Mouse (Mus musculus) intestine, embryonic 15.5 days (tissue): ENCODE data around the gene Herc2. TPM values are rescaled to one million over a fixed set of nuclear protein-coding genes. Genes with fewer than 3 reads are reported as not detected.

ENCODE experiments used
- ATAC-seq: fragments of 200-750 bp; cut with Nextera tagmentation; 2 replicates; pipeline ENCODE4 v1.8.0; 2017; ENCODE audit warnings: moderate TSS enrichment, moderate library complexity
- H3K27ac ChIP-seq: fragments of 300-500 bp; sonication (generic); 2 replicates; pipeline ENCODE4 v1.5.1; 2015; ENCODE audit warnings: mild to moderate bottlenecking, inconsistent platforms
- H3K27me3 ChIP-seq: fragments of 300-500 bp; sonication (generic); replicated peaks from 2 replicates; pipeline ENCODE4 v1.6.1; 2015; ENCODE audit warnings: inconsistent platforms
- H3K36me3 ChIP-seq: fragments of 300-500 bp; sonication (generic); 2 replicates; pipeline ENCODE4 v1.6.1; 2015; ENCODE audit warnings: inconsistent platforms
- H3K4me1 ChIP-seq: fragments of 300-500 bp; sonication (generic); replicated peaks from 2 replicates; pipeline ENCODE4 v1.6.1; 2015; ENCODE audit warnings: inconsistent platforms
- H3K4me2 ChIP-seq: fragments of 300-500 bp; sonication (generic); replicated peaks from 2 replicates; pipeline ENCODE4 v1.6.1; 2015; ENCODE audit warnings: mild to moderate bottlenecking, inconsistent platforms
- H3K4me3 ChIP-seq: fragments of 300-500 bp; sonication (generic); replicated peaks from 2 replicates; pipeline ENCODE4 v1.5.1; 2015; ENCODE audit warnings: inconsistent platforms
- H3K9ac ChIP-seq: fragments of 300-500 bp; sonication (generic); 2 replicates; pipeline ENCODE4 v1.6.1; 2015; ENCODE audit warnings: inconsistent platforms
- H3K9me3 ChIP-seq: fragments of 300-500 bp; sonication (generic); 2 replicates; pipeline ENCODE4 v1.6.1; 2016; ENCODE audit warnings: inconsistent platforms
- WGBS: fragments of 180-500 bp; shearing (Covaris S2); methylation state at CpG from one replicate; pipeline ENCODE4 v1.1.7; 2015; 5-methylcytosine and 5-hydroxymethylcytosine counted together
- polyA plus RNA-seq: library from polyadenylated mRNA; unstranded; fragments of >200 nt; fragmentation: Nextera tagmentation; extraction: Ambion mirVana; gene quantifications from 2 replicates; pipeline ENCODE4 v1.2.1, GENCODE M21; 2015

The Herc2 gene
- polyA plus RNA-seq, 1 experiment from 2014 or later, result 17.6 TPM

- Histone ChIP-seq H3K4me3 (no peak overlapping the region), H3K4me2 (no peak overlapping the region), H3K27ac (no peak overlapping the region)
Measured at GRCm38 (mm10) chr7:56151885-56152676, 102.1 kb downstream of the Herc2 start.

GRCm38 (mm10) chr7:56153161-56153560, 103.2 kb downstream of the Herc2 start:
- H3K9me3 ChIP-seq, result no peaks in the 10 kb centered on the region
- H3K36me3 ChIP-seq, result peaks cover 14% of the 10 kb centered on the region; the same call in 1 of the 2 replicates
- H3K27ac ChIP-seq, result no peak overlapping the region
- ATAC-seq, result no peak
- no peak overlapping the region for H3K4me2 ChIP-seq
- no peaks in the 10 kb centered on the region for H3K4me1 ChIP-seq
- H3K9ac ChIP-seq, result no peak overlapping the region
- whole genome bisulfite sequencing, result 92% methylated on average over 9 of the region's 9 CpGs
- no peak overlapping the region for H3K4me3 ChIP-seq
- no peaks in the 10 kb centered on the region for H3K27me3 ChIP-seq

More at GRCm38 (mm10) chr7:56151885-56152676, 102.1 kb downstream of the Herc2 start:
- WGBS, result 89% methylated on average over 16 of the region's 16 CpGs
- H3K36me3 ChIP-seq, result peaks cover 14% of the 10 kb centered on the region; the same call in 1 of the 2 replicates
- H3K9me3 ChIP-seq, result no peaks in the 10 kb centered on the region
- no peaks in the 10 kb centered on the region for H3K27me3 ChIP-seq
- no peak for ATAC-seq
- no peak overlapping the region for H3K9ac ChIP-seq
- no peaks in the 10 kb centered on the region for H3K4me1 ChIP-seq

GRCm38 (mm10) chr7:56153625-56154024, 103.6 kb downstream of the Herc2 start:
- H3K36me3 ChIP-seq, result peaks cover 12% of the 10 kb centered on the region; the same call in 1 of the 2 replicates

GRCm38 (mm10) chr7:56163316-56163715, 113.3 kb downstream of the Herc2 start:
- WGBS, result 89% methylated on average over 4 of the region's 4 CpGs
- Histone ChIP-seq H3K9me3 (no peaks in the 10 kb centered on the region), H3K27ac (no peak overlapping the region), H3K27me3 (no peaks in the 10 kb centered on the region), H3K4me1 (no peaks in the 10 kb centered on the region), H3K9ac (no peak overlapping the region), H3K4me2 (no peak overlapping the region), H3K36me3 (0 out of 2 replicates have a peak, but pooled peaks cover 2% of the 10 kb centered on the region), H3K4me3 (no peak overlapping the region)
- no peak for ATAC-seq

More at GRCm38 (mm10) chr7:56153625-56154024, 103.6 kb downstream of the Herc2 start:
- Histone ChIP-seq H3K9ac (no peak overlapping the region), H3K4me3 (no peak overlapping the region), H3K27me3 (no peaks in the 10 kb centered on the region), H3K27ac (no peak overlapping the region), H3K4me1 (no peaks in the 10 kb centered on the region), H3K9me3 (no peaks in the 10 kb centered on the region), H3K4me2 (no peak overlapping the region)
- no peak for ATAC-seq
- 88% methylated on average over 12 of the region's 12 CpGs for WGBS

- no peaks in the 10 kb centered on the region for H3K9me3 ChIP-seq
- no peak overlapping the region for H3K27ac ChIP-seq
- H3K4me3 ChIP-seq, result no peak overlapping the region
- H3K4me1 ChIP-seq, result no peaks in the 10 kb centered on the region
- 0 out of 2 replicates have a peak, but pooled peaks cover 2% of the 10 kb centered on the region for H3K36me3 ChIP-seq
- WGBS, result 74% methylated on average over 7 of the region's 7 CpGs
- no peaks in the 10 kb centered on the region for H3K27me3 ChIP-seq
- H3K9ac ChIP-seq, result no peak overlapping the region
- H3K4me2 ChIP-seq, result no peak overlapping the region
- no peak for ATAC-seq
Measured at GRCm38 (mm10) chr7:56168713-56169112, 118.7 kb downstream of the Herc2 start.

- no peaks in the 10 kb centered on the region for H3K27me3 ChIP-seq
- H3K4me3 ChIP-seq, result no peak overlapping the region
- H3K9ac ChIP-seq, result no peak overlapping the region
- 83% methylated on average over 3 of the region's 3 CpGs for WGBS
- no peaks in the 10 kb centered on the region for H3K36me3 ChIP-seq
- H3K4me1 ChIP-seq, result no peaks in the 10 kb centered on the region
- no peak overlapping the region for H3K27ac ChIP-seq
- no peak overlapping the region for H3K4me2 ChIP-seq
- no peaks in the 10 kb centered on the region for H3K9me3 ChIP-seq
- ATAC-seq, result no peak
Measured at GRCm38 (mm10) chr7:56177371-56177770, 127.4 kb downstream of the Herc2 start.

GRCm38 (mm10) chr7:56191041-56191440, 141.0 kb downstream of the Herc2 start:
- H3K9me3 ChIP-seq, result no peaks in the 10 kb centered on the region
- no peak for ATAC-seq
- no peak overlapping the region for H3K4me2 ChIP-seq
- no peaks in the 10 kb centered on the region for H3K27me3 ChIP-seq
- no peak overlapping the region for H3K27ac ChIP-seq
- H3K4me3 ChIP-seq, result no peak overlapping the region
- 93% methylated on average over 6 of the region's 6 CpGs for WGBS
- peaks cover 12% of the 10 kb centered on the region for H3K36me3 ChIP-seq
- no peak overlapping the region for H3K9ac ChIP-seq
- no peaks in the 10 kb centered on the region for H3K4me1 ChIP-seq

GRCm38 (mm10) chr7:56191661-56192060, 141.7 kb downstream of the Herc2 start:
- 76% methylated on average over 4 of the region's 4 CpGs for WGBS
- ATAC-seq, result no peak

GRCm38 (mm10) chr7:56201483-56202218, 151.7 kb downstream of the Herc2 start:
- ATAC-seq, result no peak
- peaks cover 31% of the 10 kb centered on the region; the same call in 1 of the 2 replicates for H3K36me3 ChIP-seq

More at GRCm38 (mm10) chr7:56191661-56192060, 141.7 kb downstream of the Herc2 start:
- no peak overlapping the region for H3K4me3 ChIP-seq
- H3K36me3 ChIP-seq, result peaks cover 13% of the 10 kb centered on the region
- H3K4me2 ChIP-seq, result no peak overlapping the region
- H3K27ac ChIP-seq, result no peak overlapping the region
- H3K27me3 ChIP-seq, result no peaks in the 10 kb centered on the region
- no peak overlapping the region for H3K9ac ChIP-seq
- H3K9me3 ChIP-seq, result no peaks in the 10 kb centered on the region
- H3K4me1 ChIP-seq, result no peaks in the 10 kb centered on the region

GRCm38 (mm10) chr7:56202843-56203242, 152.8 kb downstream of the Herc2 start:
- no peak overlapping the region for H3K4me3 ChIP-seq
- H3K36me3 ChIP-seq, result peaks cover 25% of the 10 kb centered on the region; the same call in 1 of the 2 replicates
- no peaks in the 10 kb centered on the region for H3K9me3 ChIP-seq
- no peak overlapping the region for H3K9ac ChIP-seq
- no peak overlapping the region for H3K4me2 ChIP-seq
- ATAC-seq, result no peak
- H3K4me1 ChIP-seq, result no peaks in the 10 kb centered on the region
- no peak overlapping the region for H3K27ac ChIP-seq
- H3K27me3 ChIP-seq, result no peaks in the 10 kb centered on the region
- 97% methylated on average over 3 of the region's 3 CpGs for WGBS

More at GRCm38 (mm10) chr7:56201483-56202218, 151.7 kb downstream of the Herc2 start:
- Histone ChIP-seq H3K9me3 (no peaks in the 10 kb centered on the region), H3K9ac (no peak overlapping the region), H3K4me2 (no peak overlapping the region), H3K27me3 (no peaks in the 10 kb centered on the region), H3K27ac (no peak overlapping the region), H3K4me3 (no peak overlapping the region), H3K4me1 (no peaks in the 10 kb centered on the region)
- WGBS, result 94% methylated on average over 10 of the region's 10 CpGs

GRCm38 (mm10) chr7:56203286-56203685, 153.3 kb downstream of the Herc2 start:
- ATAC-seq, result no peak
- H3K4me1 ChIP-seq, result no peaks in the 10 kb centered on the region
- no peaks in the 10 kb centered on the region for H3K27me3 ChIP-seq
- no peak overlapping the region for H3K4me2 ChIP-seq
- WGBS, result 97% methylated on average over 2 of the region's 2 CpGs
- peaks cover 25% of the 10 kb centered on the region; the same call in 1 of the 2 replicates for H3K36me3 ChIP-seq
- H3K9ac ChIP-seq, result no peak overlapping the region
- no peak overlapping the region for H3K4me3 ChIP-seq
- H3K27ac ChIP-seq, result no peak overlapping the region
- H3K9me3 ChIP-seq, result no peaks in the 10 kb centered on the region

GRCm38 (mm10) chr7:56204877-56205276, 154.9 kb downstream of the Herc2 start:
- H3K36me3 ChIP-seq, result peaks cover 25% of the 10 kb centered on the region; the same call in 1 of the 2 replicates

More at GRCm38 (mm10) chr7:56204877-56205276, 154.9 kb downstream of the Herc2 start:
- Histone ChIP-seq H3K4me2 (no peak overlapping the region), H3K4me3 (no peak overlapping the region), H3K9me3 (no peaks in the 10 kb centered on the region), H3K4me1 (no peaks in the 10 kb centered on the region), H3K9ac (no peak overlapping the region), H3K27ac (no peak overlapping the region), H3K27me3 (no peaks in the 10 kb centered on the region)
- ATAC-seq, result no peak
- WGBS, result 64% methylated on average over 3 of the region's 3 CpGs
